Mouse (Mus musculus) macrophage (primary cell): ENCODE results near the gene Sdr42e1. TPM values are rescaled to one million over a fixed set of nuclear protein-coding genes. Genes with fewer than 3 reads are reported as not detected.

Experiments
- H3K27ac ChIP-seq: fragments of 350-480 bp; formaldehyde crosslinking; 2 replicates; pipeline ENCODE4 v1.9.0; 2021
- H3K36me3 ChIP-seq: fragments of 350-480 bp; formaldehyde crosslinking; 2 replicates; pipeline ENCODE4 v1.9.0; 2021; ENCODE audit errors: inconsistent target
- H3K4me3 ChIP-seq: fragments of 350-480 bp; formaldehyde crosslinking; 2 replicates; pipeline ENCODE4 v1.9.0; 2021; ENCODE audit errors: inconsistent target
- H3K79me2 ChIP-seq: fragments of 350-480 bp; formaldehyde crosslinking; 2 replicates; pipeline ENCODE4 v1.9.0; 2021; ENCODE audit errors: inconsistent target
- WGBS: methylation state at CpG from one replicate; pipeline ENCODE4 v1.1.7; 2026; ENCODE audit warnings: inconsistent platforms; ENCODE audit not compliant: missing documents; 5-methylcytosine and 5-hydroxymethylcytosine counted together
- polyA plus RNA-seq: library from polyadenylated mRNA; stranded (reverse); fragments of 250-400 nt; gene quantifications from 3 replicates; pipeline ENCODE4 v1.2.4, GENCODE M21; 2018; ENCODE audit warnings: inconsistent platforms
- total RNA-seq, 78 experiments: library from RNA; depleted of rRNA; stranded (reverse); fragments of 250-400 nt; gene quantifications; 1 replicate in 9 of 78; 2 replicates in 24 of 78; 3 replicates in 43 of 78; 4 replicates in 2 of 78; pipeline ENCODE4 v1.2.4; 2018; ENCODE audit warnings: inconsistent platforms in 56 of 78

Sdr42e1 gene
- total RNA-seq (2018; cell fraction: chromatin; rRNA removed): 1 to 10 TPM in 24 of 26 experiments, under 1 TPM in 2; 0.50 to 5.1 (median 2.5) TPM
- 1 to 10 TPM; 1.8 to 8.0 (median 5.8) TPM for total RNA-seq (2018; cell fraction: cytosol; rRNA removed)
- total RNA-seq (2018; cell fraction: nucleus; rRNA removed): 10 to 100 TPM in 2 of 26 experiments, 1 to 10 TPM in 24; 1.2 to 13.0 (median 3.9) TPM
- polyA plus RNA-seq: 4.4 to 8.0 TPM (median 6.1 TPM) in 3 replicates

DNA sequence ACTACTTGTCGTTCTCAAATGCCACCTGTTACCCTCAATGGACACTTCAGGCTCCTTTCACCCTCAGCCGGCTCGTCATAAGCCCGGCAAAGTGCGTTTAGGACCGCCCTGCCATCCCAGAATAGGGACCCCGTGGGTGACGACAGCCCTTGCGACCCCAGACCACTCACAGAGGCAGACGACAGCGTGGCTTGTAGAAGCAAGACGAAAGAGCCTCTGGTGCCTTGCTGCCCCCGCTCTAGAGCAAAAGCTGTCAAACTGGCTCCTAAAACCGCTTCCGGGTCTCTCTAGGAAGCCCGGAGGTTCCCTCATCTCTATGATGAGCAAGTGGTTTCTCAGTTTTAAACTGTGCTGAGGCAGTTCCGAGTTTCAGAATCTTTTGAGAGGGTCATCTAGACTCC, at the start of gene Sdr42e1:
Gene Sdr42e1 (minus strand): TSS at position 260 of the 401 bp plus-strand sequence.
- no peaks in the 10 kb centered on the region for H3K79me2 ChIP-seq
- no peaks in the 10 kb centered on the region for H3K36me3 ChIP-seq
- peak within 1 kb of the TSS; percentile 80 for H3K4me3 ChIP-seq
- no peak within 1 kb of the TSS for H3K27ac ChIP-seq
- WGBS: 12% methylated on average over 12 of the region's 17 CpGs

DNA sequence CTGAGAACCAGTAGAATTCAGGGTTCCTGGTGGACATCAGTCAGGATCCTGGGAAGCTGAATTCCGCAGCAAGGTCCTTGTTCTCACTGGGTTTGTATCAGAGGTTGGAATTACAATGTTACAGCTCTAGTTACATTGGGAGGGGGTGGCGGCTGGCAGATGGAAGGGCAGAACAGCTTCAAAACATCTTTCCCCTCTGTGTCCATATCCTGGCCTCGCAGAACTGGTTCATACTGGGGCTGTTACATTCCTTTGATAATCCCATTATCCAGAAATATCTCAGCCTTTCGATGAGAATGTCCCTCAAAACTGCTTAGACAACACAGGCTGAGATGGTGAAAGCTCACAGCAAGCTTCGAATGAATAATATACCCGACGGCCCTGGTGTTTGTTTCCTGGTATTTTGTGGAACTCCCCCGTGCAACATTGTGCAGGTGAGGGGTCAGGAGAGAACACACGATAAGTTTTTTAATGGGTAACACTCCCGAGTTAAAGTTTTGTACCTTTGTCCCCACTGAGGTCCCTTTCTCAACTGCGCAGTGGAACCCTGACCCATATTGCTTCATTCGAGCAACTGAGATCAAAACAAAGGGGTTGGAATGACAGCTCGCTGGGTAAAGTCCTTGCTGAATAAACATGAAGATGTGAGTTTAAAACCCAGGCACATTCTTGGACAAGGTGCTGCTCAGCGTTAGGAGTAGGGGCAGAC, 44.8 kb upstream of the Sdr42e1 start:
- Histone ChIP-seq H3K79me2 (no peaks in the 10 kb centered on the region), H3K4me3 (no peak overlapping the region), H3K36me3 (no peaks in the 10 kb centered on the region), H3K27ac (no peak overlapping the region)
- 87% methylated on average over 14 of the region's 14 CpGs for WGBS

DNA sequence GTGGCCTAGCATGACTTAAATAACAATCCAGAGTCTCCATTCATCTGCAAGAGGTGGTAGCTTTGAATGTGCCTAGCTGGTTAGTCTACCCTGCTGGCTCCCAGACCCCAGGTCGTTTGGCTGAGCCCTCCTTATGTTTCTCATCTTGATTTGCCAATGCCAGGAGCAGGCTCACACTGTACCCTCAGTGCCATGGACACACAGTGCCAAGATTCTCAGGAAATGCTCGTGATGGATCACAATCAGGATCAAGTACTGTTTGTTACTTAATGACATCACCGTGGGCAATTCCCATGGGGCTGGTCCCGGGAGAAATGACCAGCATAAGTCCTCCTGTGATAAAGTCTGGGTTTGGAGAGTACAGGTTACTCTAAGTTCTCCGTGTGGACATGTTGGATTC, 42.4 kb upstream of the Sdr42e1 start:
- no peaks in the 10 kb centered on the region for H3K79me2 ChIP-seq
- 82% methylated on average over 5 of the region's 5 CpGs for WGBS
- no peak overlapping the region for H3K4me3 ChIP-seq
- no peak overlapping the region for H3K27ac ChIP-seq
- no peaks in the 10 kb centered on the region for H3K36me3 ChIP-seq

DNA sequence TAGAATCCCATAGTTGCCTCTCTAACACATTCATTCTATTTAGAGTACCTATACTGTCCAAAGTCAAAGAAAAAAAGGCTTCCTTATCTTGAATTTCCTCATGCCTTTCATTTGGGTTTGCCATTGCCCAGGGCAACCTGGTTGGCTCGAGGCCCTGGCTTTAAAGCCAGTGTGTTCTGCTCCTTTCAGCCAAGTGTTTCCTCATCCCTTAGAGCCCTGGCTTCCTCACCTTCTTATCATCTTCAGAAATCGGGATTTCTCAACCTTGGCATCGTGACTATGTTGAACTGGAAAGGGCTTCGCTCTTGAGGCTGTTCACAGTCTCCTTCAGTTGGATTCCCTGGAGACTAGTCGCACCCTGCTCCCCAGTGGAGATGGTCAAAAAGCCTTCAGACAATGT, 41.1 kb upstream of the Sdr42e1 start:
- no peaks in the 10 kb centered on the region for H3K79me2 ChIP-seq
- H3K27ac ChIP-seq: no peak overlapping the region
- no peak overlapping the region for H3K4me3 ChIP-seq
- no peaks in the 10 kb centered on the region for H3K36me3 ChIP-seq
- 87% methylated on average over 5 of the region's 5 CpGs for WGBS

DNA sequence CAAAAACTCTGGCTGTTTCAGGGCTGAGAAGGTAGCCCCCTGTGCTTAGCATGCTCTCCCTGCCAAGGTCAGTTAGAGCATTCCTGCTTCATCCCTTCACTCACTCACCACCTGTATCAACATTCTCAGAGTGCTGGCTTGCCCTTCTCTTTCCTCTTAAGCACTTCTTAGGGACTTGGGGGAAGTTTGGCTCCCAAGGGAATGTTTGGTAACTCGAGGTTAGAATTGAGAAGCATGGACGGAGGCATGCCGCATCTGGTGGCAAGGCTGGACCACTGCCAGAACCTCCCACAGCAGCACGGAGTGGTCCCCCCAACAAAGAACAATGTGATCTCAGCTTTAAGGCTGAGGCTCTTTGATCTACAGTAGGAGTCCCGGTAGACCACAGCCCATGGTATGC, 38.7 kb upstream of the Sdr42e1 start:
- H3K4me3 ChIP-seq: no peak overlapping the region
- WGBS: 77% methylated on average over 5 of the region's 5 CpGs
- no peaks in the 10 kb centered on the region for H3K36me3 ChIP-seq
- H3K27ac ChIP-seq: no peak overlapping the region
- no peaks in the 10 kb centered on the region for H3K79me2 ChIP-seq

DNA sequence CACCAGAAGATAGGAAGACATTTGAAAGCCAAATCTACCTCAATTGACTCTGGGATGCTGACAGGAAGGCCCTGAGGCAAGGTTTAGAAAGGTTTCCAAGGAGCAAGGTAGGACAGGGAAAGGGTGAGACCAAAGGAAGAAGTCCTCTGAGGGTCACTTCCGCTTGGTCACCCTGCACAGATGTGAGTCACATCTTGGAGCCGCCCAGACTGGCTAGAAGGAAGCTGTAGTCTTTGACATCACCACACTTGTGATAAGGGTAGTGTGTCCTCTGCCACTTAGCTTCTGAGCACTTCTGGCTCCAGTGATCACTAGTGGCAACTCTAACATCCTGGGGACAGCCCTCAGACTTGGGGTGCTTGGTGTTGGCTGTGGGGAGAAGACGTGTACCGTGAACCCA, 32.7 kb upstream of the Sdr42e1 start:
- Histone ChIP-seq H3K27ac (no peak overlapping the region), H3K79me2 (no peaks in the 10 kb centered on the region), H3K4me3 (no peak overlapping the region), H3K36me3 (no peaks in the 10 kb centered on the region)
- 66% methylated on average over 4 of the region's 4 CpGs for WGBS

DNA sequence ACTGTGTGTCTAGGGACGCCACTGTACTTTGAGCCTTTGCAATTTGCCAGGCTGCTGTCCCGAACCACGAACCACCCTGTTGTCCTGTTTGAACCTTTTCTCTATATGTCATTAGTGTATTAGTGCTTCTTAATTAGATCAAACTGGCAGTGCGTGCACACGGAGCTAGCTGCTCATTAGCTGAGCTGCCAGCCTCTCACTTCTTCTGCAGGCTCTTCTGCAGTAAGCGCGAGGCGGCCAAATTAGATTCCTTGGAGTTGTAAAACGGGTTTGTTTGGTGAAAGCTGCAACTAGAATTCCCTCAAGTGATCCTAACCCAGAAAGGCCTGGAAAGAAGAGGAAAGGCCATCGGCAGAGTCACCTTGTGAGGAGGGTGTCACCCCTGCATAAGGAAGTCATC, 29.2 kb upstream of the Sdr42e1 start:
- Histone ChIP-seq H3K79me2 (no peaks in the 10 kb centered on the region), H3K27ac (no peak overlapping the region), H3K4me3 (no peak overlapping the region), H3K36me3 (no peaks in the 10 kb centered on the region)
- 84% methylated on average over 9 of the region's 10 CpGs for WGBS

DNA sequence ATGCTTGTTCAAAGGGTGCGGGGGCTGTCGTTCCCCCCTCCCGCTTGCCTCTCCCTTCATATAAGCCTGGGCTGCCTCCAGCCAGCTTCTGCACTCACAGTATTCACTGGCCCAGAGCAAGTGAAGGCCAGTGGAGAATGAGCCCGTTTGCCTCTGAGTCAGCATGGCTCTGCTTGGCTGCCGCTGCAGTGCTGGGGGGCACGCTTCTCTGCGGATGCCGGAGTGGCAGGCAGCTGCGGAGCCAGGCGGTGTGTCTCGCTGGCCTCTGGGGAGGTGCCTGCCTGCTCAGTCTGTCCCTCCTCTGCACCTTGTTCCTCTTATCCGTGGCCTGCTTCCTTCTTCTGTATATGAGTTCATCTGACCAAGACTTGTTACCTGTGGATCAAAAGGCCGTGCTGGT, 28.4 kb upstream of the Sdr42e1 start, which contains the start of gene Hsd17b2:
Gene Hsd17b2 (plus strand): TSS at position 46 of the 400 bp plus-strand sequence.
- Histone ChIP-seq H3K79me2 (no peaks in the 10 kb centered on the region), H3K4me3 (no peak within 1 kb of the TSS), H3K27ac (no peak within 1 kb of the TSS), H3K36me3 (no peaks in the 10 kb centered on the region)
- 31% methylated on average over 13 of the region's 13 CpGs for WGBS

DNA sequence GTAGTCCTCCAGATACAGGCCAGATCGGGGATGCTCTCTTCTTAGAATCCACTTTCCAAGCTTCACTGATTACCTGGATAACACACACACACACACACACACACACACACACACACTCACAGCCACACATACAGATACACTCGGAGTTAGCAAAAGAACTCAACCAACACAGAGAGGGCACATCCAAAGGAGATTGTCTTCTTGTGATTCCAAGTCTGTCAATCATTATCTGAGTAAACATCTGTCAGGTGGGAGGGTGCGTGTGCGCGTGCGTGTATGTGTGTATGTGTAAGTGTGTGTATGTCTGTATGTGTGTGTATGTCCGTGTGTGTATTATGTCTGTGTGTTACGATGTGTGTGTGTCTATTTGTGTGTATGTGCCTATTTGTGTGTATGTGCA, 27.8 kb upstream of the Sdr42e1 start:
- no peak overlapping the region for H3K27ac ChIP-seq
- 96% methylated on average over 8 of the region's 8 CpGs for WGBS
- H3K79me2 ChIP-seq: no peaks in the 10 kb centered on the region
- no peaks in the 10 kb centered on the region for H3K36me3 ChIP-seq
- no peak overlapping the region for H3K4me3 ChIP-seq

DNA sequence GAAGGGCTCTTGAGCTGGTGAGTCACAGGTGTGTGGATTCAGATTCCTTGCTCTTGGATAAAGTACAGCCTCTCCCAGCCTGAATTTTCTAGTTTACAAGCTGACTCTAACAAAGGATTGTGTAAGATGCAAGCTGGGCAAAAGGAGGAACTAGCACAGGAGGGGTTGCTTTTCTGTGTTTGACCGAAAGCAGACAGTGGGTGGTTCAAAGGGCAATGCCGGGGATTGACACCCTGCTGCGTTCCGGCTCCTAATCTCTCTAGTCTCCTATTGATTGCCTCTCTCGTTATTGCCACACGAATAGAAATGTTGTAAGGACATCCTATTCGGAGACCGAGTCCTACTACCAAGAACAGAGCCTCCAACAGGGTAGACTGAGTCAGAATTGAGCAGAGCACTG, 27.2 kb upstream of the Sdr42e1 start:
- 37% methylated on average over 8 of the region's 8 CpGs for WGBS
- Histone ChIP-seq H3K79me2 (no peaks in the 10 kb centered on the region), H3K27ac (no peak overlapping the region), H3K36me3 (no peaks in the 10 kb centered on the region), H3K4me3 (no peak overlapping the region)

DNA sequence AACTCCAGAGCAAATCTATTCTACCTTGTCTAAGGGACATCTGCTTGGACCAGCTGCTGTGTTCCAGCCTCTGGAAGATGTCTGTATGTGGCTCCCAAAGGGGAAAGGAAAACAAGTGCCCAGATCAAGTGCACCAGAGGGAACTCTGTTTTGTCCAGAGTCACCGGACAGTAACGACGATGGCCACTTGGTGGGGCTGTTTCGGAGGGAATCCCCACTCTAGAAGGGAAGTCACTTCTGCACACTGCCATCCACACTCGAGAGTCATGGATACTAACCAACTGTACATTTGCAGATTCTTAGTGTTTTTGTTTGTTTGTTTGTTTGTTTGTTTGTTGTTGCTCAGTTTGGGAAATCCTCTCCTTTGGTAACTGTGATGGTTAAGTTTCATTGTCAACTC, 23.8 kb upstream of the Sdr42e1 start:
- WGBS: 38% methylated on average over 5 of the region's 5 CpGs
- H3K4me3 ChIP-seq: no peak overlapping the region
- no peaks in the 10 kb centered on the region for H3K36me3 ChIP-seq
- H3K27ac ChIP-seq: no peak overlapping the region
- no peaks in the 10 kb centered on the region for H3K79me2 ChIP-seq

DNA sequence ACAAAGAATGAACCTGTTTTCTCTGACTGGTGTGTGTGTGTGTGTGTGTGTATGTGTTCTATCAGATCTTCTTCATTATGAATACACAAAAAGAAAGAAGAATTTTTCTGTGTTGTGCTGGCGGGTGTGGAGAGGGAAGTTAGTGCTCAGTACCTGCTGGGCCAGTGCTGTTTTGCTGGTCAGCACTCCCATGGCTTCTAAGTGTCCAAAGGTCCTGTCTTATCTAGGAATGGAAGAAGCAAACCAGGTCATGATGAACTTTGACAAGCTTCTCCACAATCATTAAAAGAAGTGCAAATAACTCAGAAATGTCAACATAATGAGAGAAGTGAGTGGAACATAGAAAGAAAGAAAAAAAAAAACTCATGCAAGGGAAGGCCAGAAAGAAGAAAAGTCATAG, 22.1 kb upstream of the Sdr42e1 start:
- no peaks in the 10 kb centered on the region for H3K79me2 ChIP-seq
- no peaks in the 10 kb centered on the region for H3K36me3 ChIP-seq
- WGBS: 70% methylated on average over 1 of the region's 1 CpGs
- no peak overlapping the region for H3K27ac ChIP-seq
- H3K4me3 ChIP-seq: no peak overlapping the region

DNA sequence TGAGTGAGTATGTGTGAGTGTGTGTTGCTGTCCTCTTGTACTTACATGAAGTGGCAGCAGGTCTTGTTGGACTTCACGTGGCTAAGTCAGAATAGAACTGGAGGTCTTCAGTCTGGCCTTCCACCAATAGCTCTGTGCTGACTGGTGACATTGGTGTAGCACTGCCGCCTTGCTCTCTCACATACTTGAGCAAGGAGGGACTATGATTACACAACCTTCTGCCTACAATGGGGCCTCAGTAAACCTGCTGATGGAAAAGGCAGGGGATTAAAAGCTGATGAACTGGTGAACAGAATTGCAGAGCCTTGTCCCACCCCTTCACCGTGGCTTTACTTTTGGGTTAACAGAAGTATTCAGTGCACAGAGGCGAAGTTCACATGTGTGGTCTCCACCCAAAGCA, 18.6 kb upstream of the Sdr42e1 start:
- Histone ChIP-seq H3K36me3 (no peaks in the 10 kb centered on the region), H3K27ac (no peak overlapping the region), H3K4me3 (no peak overlapping the region), H3K79me2 (no peaks in the 10 kb centered on the region)
- WGBS: 81% methylated on average over 4 of the region's 4 CpGs

DNA sequence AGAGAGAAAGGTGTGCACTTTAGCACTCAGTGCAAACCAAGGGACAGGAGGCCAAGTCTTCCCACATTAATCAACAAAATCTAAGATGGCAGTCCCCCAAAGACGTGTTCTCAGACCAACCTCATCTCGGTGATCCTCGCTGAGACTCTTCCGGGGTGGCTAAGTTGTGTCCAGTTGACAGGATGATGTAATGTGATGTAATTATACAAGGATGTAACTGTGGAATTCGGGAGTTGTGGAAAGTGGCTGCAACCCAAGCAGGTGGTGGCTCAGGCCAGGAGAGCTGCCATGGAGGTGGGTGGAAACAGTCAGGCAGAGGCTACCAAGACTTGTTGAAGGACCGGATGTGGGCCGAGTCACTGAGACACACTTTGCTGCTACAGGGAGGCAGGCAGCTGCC, 14.4 kb upstream of the Sdr42e1 start:
- H3K36me3 ChIP-seq: no peaks in the 10 kb centered on the region
- H3K27ac ChIP-seq: no peak overlapping the region
- WGBS: 89% methylated on average over 7 of the region's 7 CpGs
- no peaks in the 10 kb centered on the region for H3K79me2 ChIP-seq
- no peak overlapping the region for H3K4me3 ChIP-seq

DNA sequence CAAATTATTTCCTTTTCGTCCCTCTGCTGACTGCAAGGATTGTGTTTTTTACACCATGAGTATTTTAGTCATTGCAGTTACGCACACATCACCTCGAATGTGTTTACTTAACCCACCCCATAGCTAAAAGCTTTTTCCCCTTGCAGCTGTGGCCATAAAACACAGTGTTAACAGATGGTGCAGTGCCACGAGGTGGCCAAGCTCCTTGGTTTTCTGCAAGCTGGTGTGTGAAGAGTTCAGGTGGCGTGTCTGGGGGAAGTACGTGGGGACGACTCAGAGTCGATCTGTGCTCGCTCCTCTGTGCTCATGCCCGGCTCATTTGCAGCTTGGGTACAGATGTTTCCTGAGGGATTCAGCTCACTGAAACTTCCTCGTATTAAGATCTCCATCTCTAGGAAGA, 11.0 kb upstream of the Sdr42e1 start:
- no peaks in the 10 kb centered on the region for H3K36me3 ChIP-seq
- WGBS: 17% methylated on average over 11 of the region's 11 CpGs
- H3K79me2 ChIP-seq: no peaks in the 10 kb centered on the region
- no peak overlapping the region for H3K27ac ChIP-seq
- no peak overlapping the region for H3K4me3 ChIP-seq
